Mouse (Mus musculus) hindbrain, embryonic 13.5 days (tissue): ENCODE results near the gene Ddx60. TPM values are rescaled to one million over a fixed set of nuclear protein-coding genes. Genes with fewer than 3 reads are reported as not detected.

Experiments
- ATAC-seq: fragments of 200-750 bp; cut with Nextera tagmentation; 2 replicates; pipeline ENCODE4 v1.8.0; 2017; ENCODE audit warnings: moderate TSS enrichment; ENCODE audit not compliant: low FRiP score
- H3K27ac ChIP-seq: fragments of 300-500 bp; sonication (generic); 2 replicates; pipeline ENCODE4 v1.5.1; 2015; ENCODE audit warnings: inconsistent platforms, mild to moderate bottlenecking, moderate library complexity
- H3K27me3 ChIP-seq: fragments of 300-500 bp; sonication (generic); 2 replicates; pipeline ENCODE4 v1.6.1; 2015; ENCODE audit warnings: mild to moderate bottlenecking, inconsistent platforms
- H3K36me3 ChIP-seq: fragments of 300-500 bp; sonication (generic); 2 replicates; pipeline ENCODE4 v1.6.1; 2015; ENCODE audit warnings: mild to moderate bottlenecking, inconsistent platforms
- H3K4me1 ChIP-seq: fragments of 300-500 bp; sonication (generic); replicated peaks from 2 replicates; pipeline ENCODE4 v1.6.1; 2015; ENCODE audit warnings: inconsistent platforms
- H3K4me2 ChIP-seq: fragments of 300-500 bp; sonication (generic); 2 replicates; pipeline ENCODE4 v1.6.1; 2015; ENCODE audit warnings: inconsistent platforms, mild to moderate bottlenecking, moderate library complexity
- H3K4me3 ChIP-seq: fragments of 300-500 bp; sonication (generic); 2 replicates; pipeline ENCODE4 v1.5.1; 2015; ENCODE audit warnings: mild to moderate bottlenecking, inconsistent platforms
- H3K9ac ChIP-seq: fragments of 300-500 bp; sonication (generic); 2 replicates; pipeline ENCODE4 v1.6.1; 2015; ENCODE audit warnings: mild to moderate bottlenecking, inconsistent platforms
- H3K9me3 ChIP-seq: fragments of 300-500 bp; sonication (generic); 2 replicates; pipeline ENCODE4 v1.6.1; 2016; ENCODE audit warnings: inconsistent platforms
- WGBS: fragments of 180-500 bp; shearing (Covaris S2); methylation state at CpG from one replicate; pipeline ENCODE4 v1.1.7; 2015; 5-methylcytosine and 5-hydroxymethylcytosine counted together
- polyA plus RNA-seq: library from polyadenylated mRNA; unstranded; fragments of >200 nt; fragmentation: Nextera tagmentation; extraction: Ambion mirVana; gene quantifications from 2 replicates; pipeline ENCODE4 v1.2.1, GENCODE M21; 2015

Gene Ddx60
- polyA plus RNA-seq, result 0.42 and 0.54 TPM in 2 replicates

GRCm38 (mm10) chr8:61927777-61928494 lies at the start of gene Ddx60:
Ddx60 (plus strand) TSS chr8:61928087.
- no peaks in the 10 kb centered on the region for H3K36me3 ChIP-seq
- 0 out of 2 replicates have a peak, but pooled peaks cover 4% of the 10 kb centered on the region for H3K27me3 ChIP-seq
- peak within 1 kb of the TSS; percentile 71 for H3K4me2 ChIP-seq
- no peak within 1 kb of the TSS for H3K27ac ChIP-seq
- H3K9ac ChIP-seq, result peak within 1 kb of the TSS; percentile 65
- H3K9me3 ChIP-seq, result no peaks in the 10 kb centered on the region
- H3K4me3 ChIP-seq, result peak within 1 kb of the TSS; percentile 43
- WGBS, result 21% methylated on average over 22 of the region's 22 CpGs
- peaks cover 10% of the 10 kb centered on the region for H3K4me1 ChIP-seq
- no peak; the same call in 1 of the 2 replicates for ATAC-seq

- no peaks in the 10 kb centered on the region for H3K9me3 ChIP-seq
- ATAC-seq, result no peak
- no peaks in the 10 kb centered on the region for H3K36me3 ChIP-seq
- H3K4me1 ChIP-seq, result no peaks in the 10 kb centered on the region
- H3K4me2 ChIP-seq, result no peak overlapping the region
- no peak overlapping the region for H3K27ac ChIP-seq
- WGBS, result 60% methylated on average over 2 of the region's 2 CpGs
- H3K4me3 ChIP-seq, result no peak overlapping the region
- H3K27me3 ChIP-seq, result no peaks in the 10 kb centered on the region
- H3K9ac ChIP-seq, result no peak overlapping the region
Measured at GRCm38 (mm10) chr8:61894062-61894461, 33.8 kb upstream of the Ddx60 start.

- no peaks in the 10 kb centered on the region for H3K4me1 ChIP-seq
- 93% methylated on average over 1 of the region's 1 CpGs for WGBS
- H3K27me3 ChIP-seq, result no peaks in the 10 kb centered on the region
- H3K9ac ChIP-seq, result no peak overlapping the region
- H3K4me2 ChIP-seq, result no peak overlapping the region
- no peak overlapping the region for H3K4me3 ChIP-seq
- no peak overlapping the region for H3K27ac ChIP-seq
- no peaks in the 10 kb centered on the region for H3K36me3 ChIP-seq
- ATAC-seq, result no peak
- H3K9me3 ChIP-seq, result no peaks in the 10 kb centered on the region
Measured at GRCm38 (mm10) chr8:61896742-61897141, 31.1 kb upstream of the Ddx60 start.

GRCm38 (mm10) chr8:61897402-61897801 lies 30.5 kb upstream of the Ddx60 start:
- H3K27me3 ChIP-seq, result no peaks in the 10 kb centered on the region
- no peak for ATAC-seq
- no peaks in the 10 kb centered on the region for H3K4me1 ChIP-seq
- H3K9me3 ChIP-seq, result no peaks in the 10 kb centered on the region
- H3K9ac ChIP-seq, result no peak overlapping the region
- no peak overlapping the region for H3K4me2 ChIP-seq
- no peak overlapping the region for H3K27ac ChIP-seq
- 100% methylated on average over 1 of the region's 1 CpGs for WGBS
- no peak overlapping the region for H3K4me3 ChIP-seq
- H3K36me3 ChIP-seq, result no peaks in the 10 kb centered on the region

GRCm38 (mm10) chr8:61901028-61901717 lies 26.7 kb upstream of the Ddx60 start:
- no peaks in the 10 kb centered on the region for H3K36me3 ChIP-seq
- 24% methylated on average over 6 of the region's 6 CpGs for WGBS
- H3K9ac ChIP-seq, result no peak overlapping the region
- H3K4me3 ChIP-seq, result no peak overlapping the region
- H3K27ac ChIP-seq, result no peak overlapping the region
- no peak; the same call in 1 of the 2 replicates for ATAC-seq
- no peak overlapping the region for H3K4me2 ChIP-seq
- H3K27me3 ChIP-seq, result no peaks in the 10 kb centered on the region
- no peaks in the 10 kb centered on the region for H3K9me3 ChIP-seq
- H3K4me1 ChIP-seq, result no peaks in the 10 kb centered on the region

GRCm38 (mm10) chr8:61902521-61902920 lies 25.4 kb upstream of the Ddx60 start, which contains the start of gene Palld:
Palld (minus strand) TSS chr8:61902690.
- Histone ChIP-seq H3K27ac (no peak within 1 kb of the TSS), H3K9me3 (no peaks in the 10 kb centered on the region), H3K36me3 (no peaks in the 10 kb centered on the region), H3K9ac (no peak within 1 kb of the TSS), H3K4me2 (no peak within 1 kb of the TSS), H3K4me1 (no peaks in the 10 kb centered on the region), H3K27me3 (no peaks in the 10 kb centered on the region), H3K4me3 (no peak within 1 kb of the TSS)
- no peak for ATAC-seq
- WGBS, result 91% methylated on average over 5 of the region's 5 CpGs

- Histone ChIP-seq H3K4me3 (no peak overlapping the region), H3K4me1 (no peaks in the 10 kb centered on the region), H3K36me3 (no peaks in the 10 kb centered on the region), H3K9me3 (no peaks in the 10 kb centered on the region), H3K27me3 (no peaks in the 10 kb centered on the region), H3K9ac (no peak overlapping the region), H3K4me2 (no peak overlapping the region), H3K27ac (no peak overlapping the region)
- WGBS, result 77% methylated on average over 13 of the region's 13 CpGs
- ATAC-seq, result no peak
Measured at GRCm38 (mm10) chr8:61908303-61909215, 19.3 kb upstream of the Ddx60 start.

- no peak overlapping the region for H3K4me2 ChIP-seq
- 86% methylated on average over 3 of the region's 3 CpGs for WGBS
- no peaks in the 10 kb centered on the region for H3K36me3 ChIP-seq
- no peak for ATAC-seq
- H3K4me1 ChIP-seq, result no peaks in the 10 kb centered on the region
- no peak overlapping the region for H3K9ac ChIP-seq
- H3K9me3 ChIP-seq, result no peaks in the 10 kb centered on the region
- H3K4me3 ChIP-seq, result no peak overlapping the region
- H3K27ac ChIP-seq, result no peak overlapping the region
- no peaks in the 10 kb centered on the region for H3K27me3 ChIP-seq
Measured at GRCm38 (mm10) chr8:61909313-61909712, 18.6 kb upstream of the Ddx60 start.

- Histone ChIP-seq H3K36me3 (no peaks in the 10 kb centered on the region), H3K4me2 (no peak overlapping the region), H3K27me3 (no peaks in the 10 kb centered on the region), H3K4me3 (no peak overlapping the region), H3K27ac (no peak overlapping the region), H3K9ac (no peak overlapping the region), H3K9me3 (no peaks in the 10 kb centered on the region), H3K4me1 (no peaks in the 10 kb centered on the region)
- 92% methylated on average over 5 of the region's 5 CpGs for WGBS
- no peak for ATAC-seq
Measured at GRCm38 (mm10) chr8:61912817-61913216, 15.1 kb upstream of the Ddx60 start.

- H3K4me1 ChIP-seq, result no peaks in the 10 kb centered on the region
- 88% methylated on average over 9 of the region's 9 CpGs for WGBS
- H3K4me3 ChIP-seq, result no peak overlapping the region
- no peak overlapping the region for H3K4me2 ChIP-seq
- no peak overlapping the region for H3K27ac ChIP-seq
- H3K9ac ChIP-seq, result no peak overlapping the region
- no peaks in the 10 kb centered on the region for H3K9me3 ChIP-seq
- ATAC-seq, result no peak
- H3K36me3 ChIP-seq, result no peaks in the 10 kb centered on the region
- no peaks in the 10 kb centered on the region for H3K27me3 ChIP-seq
Measured at GRCm38 (mm10) chr8:61913957-61914356, 13.9 kb upstream of the Ddx60 start.

GRCm38 (mm10) chr8:61917287-61917686 lies 10.6 kb upstream of the Ddx60 start:
- WGBS, result 84% methylated on average over 4 of the region's 4 CpGs
- Histone ChIP-seq H3K4me1 (no peaks in the 10 kb centered on the region), H3K27me3 (no peaks in the 10 kb centered on the region), H3K27ac (no peak overlapping the region), H3K4me2 (no peak overlapping the region), H3K36me3 (no peaks in the 10 kb centered on the region), H3K9ac (no peak overlapping the region), H3K4me3 (no peak overlapping the region), H3K9me3 (no peaks in the 10 kb centered on the region)
- ATAC-seq, result no peak

GRCm38 (mm10) chr8:61919145-61919788 lies 8.6 kb upstream of the Ddx60 start:
- Histone ChIP-seq H3K9me3 (no peaks in the 10 kb centered on the region), H3K4me1 (no peaks in the 10 kb centered on the region), H3K4me3 (no peak overlapping the region), H3K27me3 (no peaks in the 10 kb centered on the region), H3K36me3 (no peaks in the 10 kb centered on the region), H3K9ac (no peak overlapping the region), H3K4me2 (no peak overlapping the region), H3K27ac (no peak overlapping the region)
- ATAC-seq, result no peak
- WGBS, result 94% methylated on average over 2 of the region's 2 CpGs
